Mouse (Mus musculus) urinary bladder, postnatal 14 days (tissue): ENCODE measurements around the gene Rpl7l1.
"Not testable (repeated sequence)": the region's sequence is repeated elsewhere in the genome, so short reads cannot be mapped to it uniquely, and the experiment has no call there.

ENCODE experiments used
- DNase-seq: peaks from one replicate; pipeline ENCODE4 v3.0.0; 2021; ENCODE audit warnings: low spot score

Rpl7l1 gene

GRCm38 (mm10) chr17:46782341-46783221 is at the start of gene Rpl7l1:
Rpl7l1 (minus strand) TSS chr17:46782672.
- peak; percentile 92 for DNase-seq

GRCm38 (mm10) chr17:46829856-46830535 is 47.5 kb upstream of the Rpl7l1 start:
- no peak for DNase-seq

- no peak for DNase-seq
Measured at GRCm38 (mm10) chr17:46828935-46829334, 46.5 kb upstream of the Rpl7l1 start.

- no peak for DNase-seq
Measured at GRCm38 (mm10) chr17:46823091-46823490, 40.6 kb upstream of the Rpl7l1 start.

GRCm38 (mm10) chr17:46820628-46821027 is 38.2 kb upstream of the Rpl7l1 start:
- no peak for DNase-seq

DNA sequence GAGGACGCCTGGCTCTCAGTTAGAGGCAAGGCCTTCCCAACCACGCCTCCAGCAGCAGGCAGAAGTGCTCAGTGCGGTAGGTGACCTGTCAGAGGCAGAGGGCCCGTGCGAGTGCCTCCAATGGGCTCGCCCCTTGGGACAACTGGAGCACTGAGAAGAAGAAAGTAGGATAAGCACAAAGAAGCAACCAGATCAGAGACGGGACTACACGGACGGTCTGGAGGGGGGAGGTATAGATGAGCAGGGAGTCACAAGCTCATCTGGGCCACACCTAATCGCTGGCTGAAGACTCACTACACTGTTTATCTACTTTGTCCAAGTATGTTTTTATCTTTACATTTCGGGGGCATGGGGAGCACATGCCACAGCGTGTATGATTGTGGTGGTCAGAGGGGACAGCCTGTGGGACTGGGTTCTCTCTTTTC is 35.3 kb upstream of the Rpl7l1 start:
- no peak for DNase-seq

DNA sequence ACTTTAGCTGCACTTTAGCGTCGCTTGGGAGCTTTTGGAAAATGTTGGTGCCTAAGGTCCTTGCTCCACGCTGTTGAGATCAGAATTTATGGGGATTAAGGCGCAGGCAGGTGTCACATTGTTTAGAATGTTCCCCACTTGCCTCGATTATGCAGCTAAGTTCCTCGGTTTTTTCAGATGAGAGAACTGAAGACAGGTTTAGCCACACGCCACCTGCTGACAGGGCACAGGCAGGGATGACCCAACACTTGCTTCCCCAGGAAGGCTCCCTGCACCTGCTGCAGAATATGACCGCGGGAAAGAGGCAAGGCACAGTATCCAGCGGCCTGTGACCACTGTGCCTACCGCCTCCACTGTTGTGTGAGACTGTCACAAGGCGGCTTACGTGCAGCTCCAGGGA is 33.8 kb upstream of the Rpl7l1 start:
- no peak for DNase-seq

- no peak for DNase-seq
Measured at GRCm38 (mm10) chr17:46814497-46814896, 32.0 kb upstream of the Rpl7l1 start.

GRCm38 (mm10) chr17:46813637-46814036 is 31.2 kb upstream of the Rpl7l1 start:
- no peak for DNase-seq

DNA sequence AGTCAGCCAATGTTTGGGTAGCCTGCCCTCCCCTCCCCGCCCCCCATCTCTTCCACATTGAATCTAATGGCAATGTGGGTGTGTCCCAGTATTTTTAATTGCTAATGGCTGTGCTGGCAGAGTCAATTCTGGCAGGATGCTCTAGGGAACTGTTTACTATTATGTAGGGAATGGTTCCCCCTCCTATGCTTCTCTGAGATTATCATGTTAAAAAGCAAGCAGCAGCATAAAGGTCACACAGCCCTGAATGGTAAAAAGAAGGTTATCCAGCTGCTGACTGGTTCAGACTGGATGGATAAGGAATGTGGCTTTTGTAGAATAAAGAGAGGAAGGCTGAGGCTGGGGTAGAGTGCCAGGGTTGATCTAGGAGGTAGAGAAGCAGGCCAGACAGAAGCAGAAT is 30.0 kb upstream of the Rpl7l1 start:
- no peak for DNase-seq

- DNase-seq: no peak
Measured at GRCm38 (mm10) chr17:46810672-46811071, 28.2 kb upstream of the Rpl7l1 start.

- DNase-seq: no peak
Measured at GRCm38 (mm10) chr17:46809131-46809830, 26.8 kb upstream of the Rpl7l1 start.

DNA sequence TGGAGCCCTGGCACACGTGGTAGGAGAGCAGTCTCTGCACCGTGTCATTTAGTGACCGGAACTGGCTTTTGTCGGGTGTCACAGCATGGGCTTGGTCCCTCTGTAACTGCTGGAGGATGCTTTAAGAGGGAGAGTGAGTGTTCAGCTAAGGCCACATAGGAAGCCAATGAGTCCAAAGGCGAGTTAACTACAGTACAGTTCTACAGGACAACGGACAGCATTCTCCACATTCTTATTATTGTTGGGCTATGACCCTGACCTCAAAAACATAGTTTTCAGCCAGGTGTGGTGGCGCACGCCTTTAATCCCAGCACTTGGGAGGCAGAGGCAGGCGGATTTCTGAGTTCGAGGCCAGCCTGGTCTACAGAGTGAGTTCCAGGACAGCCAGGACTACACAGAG is 25.9 kb upstream of the Rpl7l1 start:
- DNase-seq: no peak

DNA sequence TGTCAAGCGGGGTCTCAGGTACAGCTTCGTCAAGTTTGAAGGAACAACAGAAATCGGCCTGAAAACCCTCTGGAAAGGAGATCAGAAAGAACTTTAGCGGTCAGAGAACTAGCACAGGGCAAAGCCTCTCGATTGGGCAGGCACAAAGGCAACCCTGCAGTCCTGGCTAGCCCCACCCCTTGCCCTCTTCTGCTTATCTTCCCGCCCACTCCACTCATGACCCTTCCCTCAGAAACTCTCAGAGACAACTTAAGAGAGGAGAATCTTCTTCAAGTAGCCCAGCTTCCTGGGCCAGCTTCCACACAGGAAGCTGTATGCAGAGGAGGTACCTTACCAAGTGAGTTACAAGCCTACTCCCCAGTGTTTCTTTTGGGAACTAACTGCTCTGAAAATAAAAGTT is 19.3 kb upstream of the Rpl7l1 start:
- no peak for DNase-seq

DNA sequence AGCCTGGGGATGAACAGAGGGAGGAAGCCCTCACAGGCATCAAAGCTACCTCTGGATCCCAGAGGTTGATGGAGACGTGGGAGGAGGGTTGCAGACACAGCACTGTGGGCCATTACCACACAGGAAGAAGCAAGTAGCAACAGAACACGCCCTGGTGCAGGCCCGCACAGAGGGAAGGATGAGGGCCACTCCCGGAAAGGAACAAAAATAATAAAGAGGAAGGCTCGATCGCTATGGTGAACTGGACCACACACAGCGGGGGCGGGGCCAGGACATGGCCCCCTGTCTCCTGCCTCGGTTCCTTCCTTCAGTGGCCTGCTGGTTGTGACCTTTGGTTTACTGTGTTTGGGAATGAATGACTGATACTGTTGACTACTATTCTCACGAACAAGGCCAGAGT is 17.2 kb upstream of the Rpl7l1 start:
- no peak for DNase-seq

DNA sequence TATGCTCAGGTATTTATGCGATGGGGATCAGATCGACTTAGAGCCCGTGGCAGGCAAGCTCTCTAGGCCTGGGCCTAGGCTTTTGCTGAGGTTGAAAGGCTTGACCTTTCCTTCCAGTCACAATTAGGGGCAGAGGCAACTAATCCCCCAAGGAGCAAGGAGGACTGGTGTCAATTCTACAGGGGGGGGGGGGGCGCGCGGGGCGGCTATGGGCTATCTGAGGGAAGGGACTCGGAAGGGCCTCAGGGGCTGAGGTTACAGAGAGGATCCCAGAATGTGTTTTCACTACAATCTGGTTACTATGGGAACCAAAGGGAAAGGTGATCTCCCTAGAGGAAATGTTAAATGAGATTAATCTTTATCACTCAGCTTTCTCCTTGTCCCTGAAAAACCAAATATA is 14.9 kb upstream of the Rpl7l1 start:
- DNase-seq: no peak

DNA sequence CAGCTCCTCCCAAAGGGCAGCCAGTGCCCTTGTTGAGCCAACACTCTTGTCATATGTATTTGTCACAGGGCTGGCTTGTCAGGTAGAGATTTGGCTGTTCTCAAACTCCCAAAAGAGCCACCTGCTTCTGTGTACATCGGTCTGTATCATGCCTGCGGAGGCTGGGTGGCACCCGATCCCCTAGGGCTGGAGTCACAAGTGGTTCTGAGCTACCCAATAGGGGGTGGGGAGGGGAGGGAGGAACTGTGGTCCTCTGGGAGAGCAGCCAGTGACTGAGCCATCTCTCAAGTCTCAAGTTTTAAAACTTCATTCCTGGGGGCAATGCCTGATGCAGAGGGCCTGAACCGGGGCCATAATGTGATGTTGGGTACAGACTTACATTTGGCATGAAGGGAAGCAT is 14.3 kb upstream of the Rpl7l1 start:
- DNase-seq: no peak

- no peak for DNase-seq
Measured at GRCm38 (mm10) chr17:46792963-46793362, 10.5 kb upstream of the Rpl7l1 start.

- not testable (repeated sequence) for DNase-seq
Measured at GRCm38 (mm10) chr17:46787974-46788373, 5.5 kb upstream of the Rpl7l1 start.

DNA sequence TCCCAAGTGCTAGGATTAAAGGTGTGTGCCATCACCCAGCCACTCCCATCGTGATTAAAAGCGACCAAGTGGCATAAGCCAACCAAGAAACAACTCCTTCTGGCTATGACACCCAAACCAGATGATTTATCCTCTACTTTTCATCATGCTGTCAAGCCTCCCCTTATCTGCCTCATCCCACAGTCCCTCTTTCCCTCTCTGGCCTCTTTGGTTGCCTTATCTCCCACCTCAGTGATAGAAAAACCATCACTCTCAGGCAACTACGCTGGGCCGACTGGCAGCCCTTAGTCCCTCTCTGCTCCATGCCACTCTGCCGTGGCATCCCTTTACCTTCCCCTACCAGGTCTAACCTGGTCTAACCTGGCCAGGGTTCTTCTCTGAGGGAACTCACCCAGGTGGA is 4.5 kb upstream of the Rpl7l1 start:
- no peak for DNase-seq

GRCm38 (mm10) chr17:46783222-46783565 is 722 bp upstream of the Rpl7l1 start:
- no peak for DNase-seq

- DNase-seq: no peak
Measured at GRCm38 (mm10) chr17:46781876-46782275, 596 bp downstream of the Rpl7l1 start.

GRCm38 (mm10) chr17:46776087-46776486 is 6.4 kb downstream of the Rpl7l1 start:
- DNase-seq: no peak
